Mouse (Mus musculus) small intestine, adult 2 months (tissue): ENCODE measurements around the gene Gm43738. TPM values are rescaled to one million over a fixed set of nuclear protein-coding genes. Genes with fewer than 3 reads are reported as not detected.
"Not testable (repeated sequence)": the region's sequence is repeated elsewhere in the genome, so short reads cannot be mapped to it uniquely, and the experiment has no call there.

Source experiments
- H3K27ac ChIP-seq: fragments of 200-500 bp; 2 replicates; pipeline ENCODE4 v1.5.1; 2012; ENCODE audit warnings: low read depth, low read length, control low read depth, inconsistent platforms; ENCODE audit not compliant: insufficient read depth
- H3K27me3 ChIP-seq: fragments of 200-500 bp; 2 replicates; pipeline ENCODE4 v1.6.1; 2012; ENCODE audit warnings: mild to moderate bottlenecking, moderate library complexity, low read length, inconsistent platforms; ENCODE audit not compliant: control insufficient read depth, insufficient read depth
- H3K36me3 ChIP-seq: fragments of 200-500 bp; 2 replicates; pipeline ENCODE4 v1.6.1; 2012; ENCODE audit warnings: mild to moderate bottlenecking, low read length, control low read depth, inconsistent platforms; ENCODE audit not compliant: control insufficient read depth, insufficient read depth
- H3K4me1 ChIP-seq: fragments of 200-500 bp; 2 replicates; pipeline ENCODE4 v1.6.1; 2012; ENCODE audit warnings: low read length, inconsistent platforms, mixed read lengths; ENCODE audit not compliant: control insufficient read depth, insufficient read depth, insufficient read length
- H3K4me3 ChIP-seq: fragments of 200-500 bp; 2 replicates; pipeline ENCODE4 v1.5.1; 2012; ENCODE audit warnings: low read depth, mild to moderate bottlenecking, control low read depth, inconsistent platforms, low read length, moderate library complexity
- CTCF ChIP-seq: fragments of 200-500 bp; IDR thresholded peaks from 2 replicates; pipeline ENCODE4 v1.5.1; 2012; ENCODE audit warnings: low read depth, mild to moderate bottlenecking, control low read depth, inconsistent platforms, low read length, moderate library complexity, mixed read lengths; ENCODE audit not compliant: insufficient replicate concordance, insufficient read length; ENCODE audit errors: extremely low read depth
- POLR2A ChIP-seq: fragments of 200-500 bp; IDR thresholded peaks from 2 replicates; pipeline ENCODE4 v1.6.1; 2012; ENCODE audit warnings: low read depth, mild to moderate bottlenecking, control low read depth, inconsistent platforms, low read length, moderate library complexity
- WGBS: fragments of 180-500 bp; shearing (Covaris S2); methylation state at CpG from one replicate; pipeline ENCODE4 v1.1.7; 2018; 5-methylcytosine and 5-hydroxymethylcytosine counted together
- polyA plus RNA-seq: library from polyadenylated mRNA; depleted of rRNA; stranded (reverse); fragments of >200 nt; gene quantifications from 2 replicates; pipeline ENCODE4 v1.2.3, GENCODE M21; 2012; rRNA removed

Gm43738 gene
- polyA plus RNA-seq, 1 experiment = not detected

- no peak overlapping the region for H3K4me3 ChIP-seq
- peaks cover 17% of the 10 kb centered on the region for H3K4me1 ChIP-seq
- TF ChIP-seq CTCF (no peak), POLR2A (no peak)
- WGBS = 68% methylated on average over 2 of the region's 2 CpGs
- H3K27me3 ChIP-seq = no peaks in the 10 kb centered on the region
- H3K27ac ChIP-seq = no peak overlapping the region
- H3K36me3 ChIP-seq = peaks cover 26% of the 10 kb centered on the region
These were observed 16.8 kb downstream of the Gm43738 start for GRCm38 (mm10) chr3:89084133-89084532.

GRCm38 (mm10) chr3:89082287-89082686 lies 18.6 kb downstream of the Gm43738 start:
- H3K4me3 ChIP-seq, H3K27ac ChIP-seq, H3K4me1 ChIP-seq, H3K27me3 ChIP-seq: not testable (repeated sequence)
- peaks cover 38% of the 10 kb centered on the region for H3K36me3 ChIP-seq

DNA sequence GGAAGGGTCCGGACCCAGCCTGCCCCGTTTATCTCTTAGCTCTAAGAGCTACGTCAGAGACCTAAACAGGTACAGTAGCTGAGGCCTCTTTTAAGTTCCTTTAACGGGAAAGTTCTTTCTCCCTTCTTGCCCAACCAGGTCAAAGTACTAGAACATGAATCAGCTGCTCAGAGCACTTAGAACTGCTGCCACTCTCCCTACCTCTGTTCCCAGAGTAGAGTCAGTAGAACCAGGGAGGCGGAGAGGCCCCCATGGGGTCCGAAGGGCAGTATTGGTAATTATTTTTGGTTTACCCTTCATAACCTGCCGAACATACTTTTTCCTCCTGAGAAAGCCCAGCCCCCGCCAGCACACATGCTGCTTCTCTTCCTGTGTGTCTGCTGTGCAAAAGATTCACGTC lies 23.5 kb downstream of the Gm43738 start:
- H3K27ac ChIP-seq = no peak overlapping the region
- no peaks in the 10 kb centered on the region for H3K4me1 ChIP-seq
- TF ChIP-seq CTCF (no peak), POLR2A (no peak)
- no peaks in the 10 kb centered on the region for H3K27me3 ChIP-seq
- peaks cover 64% of the 10 kb centered on the region for H3K36me3 ChIP-seq
- 68% methylated on average over 9 of the region's 9 CpGs for WGBS
- H3K4me3 ChIP-seq = no peak overlapping the region

DNA sequence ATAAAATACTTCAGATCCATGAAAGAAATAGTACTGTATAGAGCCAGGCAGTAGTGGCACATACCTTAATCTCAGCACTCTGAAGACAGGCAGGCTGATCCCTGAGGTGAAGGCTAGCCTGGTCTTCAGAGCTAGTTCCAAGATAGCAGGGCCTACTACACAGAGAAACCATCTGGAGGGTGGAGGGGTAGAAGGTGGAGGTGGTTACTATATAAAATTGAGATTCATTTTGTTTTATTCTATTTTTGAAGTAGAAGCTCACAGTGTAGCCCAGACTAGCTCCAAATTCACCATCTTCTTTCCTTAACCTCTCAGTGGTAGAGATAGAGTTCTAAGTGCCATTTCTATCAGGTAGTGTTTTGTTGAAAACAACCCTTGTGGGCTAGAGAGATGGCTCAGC lies 33.6 kb downstream of the Gm43738 start:
- peaks cover 69% of the 10 kb centered on the region for H3K36me3 ChIP-seq
- H3K4me3 ChIP-seq = no peak overlapping the region

DNA sequence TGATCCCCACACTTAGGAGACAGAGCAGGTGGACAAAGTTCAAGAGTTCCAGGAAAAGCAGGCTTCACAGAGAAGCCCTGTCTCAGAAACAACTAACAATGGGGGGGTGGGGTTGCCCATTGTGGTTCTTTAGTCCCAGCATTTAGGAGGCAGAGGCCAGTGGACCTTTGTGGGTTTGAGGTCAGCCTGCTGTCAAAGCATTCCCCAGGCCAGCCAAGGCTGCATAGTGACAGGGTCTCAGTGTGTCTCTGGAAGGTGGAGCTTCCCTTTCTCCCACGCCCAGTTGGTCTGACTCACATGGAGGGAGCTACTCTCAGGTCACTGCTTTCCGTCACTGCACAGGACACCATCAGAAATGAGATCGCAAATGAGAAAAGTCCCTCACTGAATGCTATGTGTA lies 39.2 kb downstream of the Gm43738 start:
- TF ChIP-seq POLR2A (no peak), CTCF (no peak)
- WGBS = 89% methylated on average over 3 of the region's 3 CpGs
- no peaks in the 10 kb centered on the region for H3K27me3 ChIP-seq
- no peaks in the 10 kb centered on the region for H3K4me1 ChIP-seq
- H3K36me3 ChIP-seq = peaks cover 54% of the 10 kb centered on the region
- H3K4me3 ChIP-seq = no peak overlapping the region
- H3K27ac ChIP-seq = no peak overlapping the region

More for the DNA sequence above, 33.6 kb downstream of the Gm43738 start:
- TF ChIP-seq POLR2A (no peak), CTCF (no peak)
- Histone ChIP-seq H3K4me1 (no peaks in the 10 kb centered on the region), H3K27ac (no peak overlapping the region), H3K27me3 (no peaks in the 10 kb centered on the region)

- Histone ChIP-seq H3K36me3 (peaks cover 60% of the 10 kb centered on the region), H3K4me1 (no peaks in the 10 kb centered on the region), H3K4me3 (no peak overlapping the region), H3K27ac (no peak overlapping the region), H3K27me3 (no peaks in the 10 kb centered on the region)
- WGBS = 81% methylated on average over 3 of the region's 3 CpGs
- TF ChIP-seq POLR2A = no peak
- TF ChIP-seq CTCF = peak; percentile 37; the same call in 1 of the 2 replicates
These were observed 42.1 kb downstream of the Gm43738 start for GRCm38 (mm10) chr3:89058783-89059182.

DNA sequence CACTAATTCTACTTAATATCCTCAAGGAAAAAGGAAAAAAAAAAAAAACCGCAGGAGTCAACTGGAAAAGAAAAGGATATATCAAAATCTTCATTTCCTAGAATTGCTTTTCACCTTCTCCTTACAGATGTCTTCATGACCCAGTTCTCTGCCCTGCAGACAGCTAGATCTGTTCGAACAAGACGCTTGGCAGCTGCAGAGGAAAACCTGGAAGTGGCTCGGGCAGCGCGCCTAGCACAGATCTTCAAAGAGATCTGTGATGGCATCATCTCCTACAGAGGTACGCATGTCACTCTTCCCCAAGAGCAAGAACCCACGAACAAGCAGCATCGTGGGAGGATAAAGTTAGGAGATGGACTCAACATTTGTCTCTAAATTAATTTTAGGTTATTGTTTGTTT lies 42.5 kb downstream of the Gm43738 start:
- H3K36me3 ChIP-seq = peaks cover 58% of the 10 kb centered on the region
- no peaks in the 10 kb centered on the region for H3K27me3 ChIP-seq
- 95% methylated on average over 9 of the region's 9 CpGs for WGBS
- no peaks in the 10 kb centered on the region for H3K4me1 ChIP-seq
- no peak overlapping the region for H3K4me3 ChIP-seq
- no peak overlapping the region for H3K27ac ChIP-seq
- TF ChIP-seq CTCF (no peak), POLR2A (no peak)

DNA sequence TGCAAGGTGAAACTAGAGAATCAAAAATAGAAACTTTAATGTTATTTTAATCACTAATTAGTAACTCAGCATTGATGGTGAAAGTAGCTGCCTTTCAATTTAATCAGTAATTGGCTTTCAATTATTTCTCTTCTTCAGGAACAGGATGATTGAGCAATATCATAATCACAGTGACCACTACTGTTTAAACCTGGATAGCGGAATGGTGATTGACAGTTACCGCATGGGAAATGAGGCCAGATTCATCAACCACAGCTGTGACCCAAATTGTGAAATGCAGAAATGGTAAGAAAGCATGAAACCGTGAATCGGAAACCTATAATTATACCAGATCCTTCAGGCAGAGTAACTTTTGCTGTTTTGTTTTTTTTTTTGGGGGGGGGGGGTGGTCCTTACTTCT lies 57.5 kb downstream of the Gm43738 start:
- peaks cover 57% of the 10 kb centered on the region for H3K36me3 ChIP-seq
- no peak overlapping the region for H3K27ac ChIP-seq
- H3K4me1 ChIP-seq = no peaks in the 10 kb centered on the region
- no peak overlapping the region for H3K4me3 ChIP-seq
- TF ChIP-seq CTCF (no peak), POLR2A (no peak)
- H3K27me3 ChIP-seq = no peaks in the 10 kb centered on the region
- WGBS = 96% methylated on average over 4 of the region's 4 CpGs

Other genes starting within 250 kb of the Gm43738 start
- 7.6 and 12.4 TPM in 2 replicates for gene Msto1, start 187.1 kb downstream of the Gm43738 start, polyA plus RNA-seq
- gene Ash1l, start 150.5 kb downstream of the Gm43738 start, polyA plus RNA-seq = 1.7 and 3.9 TPM in 2 replicates
- 12.9 and 26.8 TPM in 2 replicates for gene Dap3, start 149.9 kb downstream of the Gm43738 start, polyA plus RNA-seq
- gene Rusc1, start 7.8 kb downstream of the Gm43738 start, polyA plus RNA-seq = 26.9 and 45.2 TPM in 2 replicates
- gene Fdps, start 860 bp upstream of the Gm43738 start, polyA plus RNA-seq = 47.8 and 81.3 TPM in 2 replicates
- 264 and 580 TPM in 2 replicates for gene Pklr, start 35.0 kb upstream of the Gm43738 start, polyA plus RNA-seq
- 0.30 and 1.3 TPM in 2 replicates for gene Hcn3, start 59.1 kb upstream of the Gm43738 start, polyA plus RNA-seq
- 20.6 and 27.7 TPM in 2 replicates for gene Clk2, start 63.7 kb upstream of the Gm43738 start, polyA plus RNA-seq
- gene Scamp3, start 76.4 kb upstream of the Gm43738 start, polyA plus RNA-seq = 57.0 and 96.1 TPM in 2 replicates
- gene Fam189b, start 82.0 kb upstream of the Gm43738 start, polyA plus RNA-seq = 14.0 and 19.4 TPM in 2 replicates
- gene Gba, start 101.8 kb upstream of the Gm43738 start, polyA plus RNA-seq = 37.1 and 70.6 TPM in 2 replicates
- gene Thbs3, start 114.1 kb upstream of the Gm43738 start, polyA plus RNA-seq = 10.5 and 16.0 TPM in 2 replicates
- 92.5 and 181 TPM in 2 replicates for gene Mtx1, start 126.0 kb upstream of the Gm43738 start, polyA plus RNA-seq
- gene Muc1, start 128.0 kb upstream of the Gm43738 start, polyA plus RNA-seq = 0.76 and 139 TPM in 2 replicates
- gene Krtcap2, start 144.9 kb upstream of the Gm43738 start, polyA plus RNA-seq = 120 and 182 TPM in 2 replicates
- gene Trim46, start 145.2 kb upstream of the Gm43738 start, polyA plus RNA-seq = 4.3 and 8.7 TPM in 2 replicates
- 357 and 440 TPM in 2 replicates for gene Dpm3, start 158.3 kb upstream of the Gm43738 start, polyA plus RNA-seq
- 81.6 and 97.3 TPM in 2 replicates for gene Slc50a1, start 169.5 kb upstream of the Gm43738 start, polyA plus RNA-seq
- 46.1 and 122 TPM in 2 replicates for gene Efna1, start 180.0 kb upstream of the Gm43738 start, polyA plus RNA-seq
- gene Efna3, start 221.9 kb upstream of the Gm43738 start, polyA plus RNA-seq = 3.9 and 7.0 TPM in 2 replicates
- gene Efna4, start 236.9 kb upstream of the Gm43738 start, polyA plus RNA-seq = 11.6 and 20.0 TPM in 2 replicates
- 48.9 and 70.7 TPM in 2 replicates for gene Adam15, start 248.9 kb upstream of the Gm43738 start, polyA plus RNA-seq